Mouse (Mus musculus) hindbrain, embryonic 13.5 days (tissue): ENCODE results near the gene Rabepk. TPM values are rescaled to one million over a fixed set of nuclear protein-coding genes. Genes with fewer than 3 reads are reported as not detected.
A peak's percentile ranks its signal among the peaks of the same experiment; 100 is the strongest.

Experiments used
- ATAC-seq: fragments of 200-750 bp; cut with Nextera tagmentation; 2 replicates; pipeline ENCODE4 v1.8.0; 2017; ENCODE audit warnings: moderate TSS enrichment; ENCODE audit not compliant: low FRiP score
- H3K27ac ChIP-seq: fragments of 300-500 bp; sonication (generic); 2 replicates; pipeline ENCODE4 v1.5.1; 2015; ENCODE audit warnings: inconsistent platforms, mild to moderate bottlenecking, moderate library complexity
- H3K27me3 ChIP-seq: fragments of 300-500 bp; sonication (generic); 2 replicates; pipeline ENCODE4 v1.6.1; 2015; ENCODE audit warnings: mild to moderate bottlenecking, inconsistent platforms
- H3K36me3 ChIP-seq: fragments of 300-500 bp; sonication (generic); 2 replicates; pipeline ENCODE4 v1.6.1; 2015; ENCODE audit warnings: mild to moderate bottlenecking, inconsistent platforms
- H3K4me1 ChIP-seq: fragments of 300-500 bp; sonication (generic); replicated peaks from 2 replicates; pipeline ENCODE4 v1.6.1; 2015; ENCODE audit warnings: inconsistent platforms
- H3K4me2 ChIP-seq: fragments of 300-500 bp; sonication (generic); 2 replicates; pipeline ENCODE4 v1.6.1; 2015; ENCODE audit warnings: inconsistent platforms, mild to moderate bottlenecking, moderate library complexity
- H3K4me3 ChIP-seq: fragments of 300-500 bp; sonication (generic); 2 replicates; pipeline ENCODE4 v1.5.1; 2015; ENCODE audit warnings: mild to moderate bottlenecking, inconsistent platforms
- H3K9ac ChIP-seq: fragments of 300-500 bp; sonication (generic); 2 replicates; pipeline ENCODE4 v1.6.1; 2015; ENCODE audit warnings: mild to moderate bottlenecking, inconsistent platforms
- H3K9me3 ChIP-seq: fragments of 300-500 bp; sonication (generic); 2 replicates; pipeline ENCODE4 v1.6.1; 2016; ENCODE audit warnings: inconsistent platforms
- WGBS: fragments of 180-500 bp; shearing (Covaris S2); methylation state at CpG from one replicate; pipeline ENCODE4 v1.1.7; 2015; 5-methylcytosine and 5-hydroxymethylcytosine counted together
- polyA plus RNA-seq: library from polyadenylated mRNA; unstranded; fragments of >200 nt; fragmentation: Nextera tagmentation; extraction: Ambion mirVana; gene quantifications from 2 replicates; pipeline ENCODE4 v1.2.1, GENCODE M21; 2015

The Rabepk gene
- polyA plus RNA-seq, 1 experiment from 2014 or later = 28.2 TPM

GRCm38 (mm10) chr2:34753811-34754550 lies 45.7 kb downstream of the Rabepk start:
- H3K4me1 ChIP-seq = peaks cover 31% of the 10 kb centered on the region
- peak overlapping the region; percentile 97 for H3K9ac ChIP-seq
- no peaks in the 10 kb centered on the region for H3K9me3 ChIP-seq
- H3K27me3 ChIP-seq = no peaks in the 10 kb centered on the region
- H3K36me3 ChIP-seq = no peaks in the 10 kb centered on the region
- peak; percentile 94 for ATAC-seq
- H3K4me2 ChIP-seq = peak overlapping the region; percentile 68
- H3K4me3 ChIP-seq = peak overlapping the region; percentile 95
- peak overlapping the region; percentile 98 for H3K27ac ChIP-seq
- WGBS = under 1% methylated on average over 91 of the region's 106 CpGs

- no peak for ATAC-seq
- H3K27ac ChIP-seq = no peak overlapping the region
- H3K4me2 ChIP-seq = no peak overlapping the region
- 84% methylated on average over 2 of the region's 2 CpGs for WGBS
- no peak overlapping the region for H3K4me3 ChIP-seq
- H3K9ac ChIP-seq = no peak overlapping the region
- H3K4me1 ChIP-seq = peaks cover 30% of the 10 kb centered on the region
- H3K36me3 ChIP-seq = peaks cover 3% of the 10 kb centered on the region
- no peaks in the 10 kb centered on the region for H3K9me3 ChIP-seq
- H3K27me3 ChIP-seq = no peaks in the 10 kb centered on the region
These were observed 49.5 kb downstream of the Rabepk start for GRCm38 (mm10) chr2:34750245-34750644.

DNA sequence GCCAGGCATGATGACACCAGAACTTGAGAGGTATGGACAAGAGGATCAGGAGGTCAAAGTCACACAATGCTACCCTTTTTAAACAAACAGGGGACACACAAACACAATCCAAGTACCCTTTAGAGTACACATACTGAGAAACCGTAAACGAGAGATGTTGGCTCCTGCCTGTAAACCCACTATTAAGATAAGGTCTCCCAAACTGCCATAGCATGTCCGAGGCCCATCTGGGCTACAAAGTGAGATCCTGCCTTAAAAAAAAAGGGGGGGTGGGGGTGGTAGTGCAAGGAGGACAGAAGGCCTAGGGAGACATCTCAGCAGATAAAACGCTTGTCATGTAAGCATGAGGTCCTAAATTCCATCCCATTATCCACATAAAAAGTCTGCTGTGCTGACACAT lies 51.2 kb downstream of the Rabepk start:
- Histone ChIP-seq H3K27me3 (no peaks in the 10 kb centered on the region), H3K36me3 (peaks cover 9% of the 10 kb centered on the region), H3K4me1 (peaks cover 25% of the 10 kb centered on the region), H3K27ac (no peak overlapping the region), H3K9me3 (no peaks in the 10 kb centered on the region), H3K9ac (no peak overlapping the region), H3K4me2 (no peak overlapping the region), H3K4me3 (no peak overlapping the region)
- 97% methylated on average over 4 of the region's 4 CpGs for WGBS
- ATAC-seq = no peak

DNA sequence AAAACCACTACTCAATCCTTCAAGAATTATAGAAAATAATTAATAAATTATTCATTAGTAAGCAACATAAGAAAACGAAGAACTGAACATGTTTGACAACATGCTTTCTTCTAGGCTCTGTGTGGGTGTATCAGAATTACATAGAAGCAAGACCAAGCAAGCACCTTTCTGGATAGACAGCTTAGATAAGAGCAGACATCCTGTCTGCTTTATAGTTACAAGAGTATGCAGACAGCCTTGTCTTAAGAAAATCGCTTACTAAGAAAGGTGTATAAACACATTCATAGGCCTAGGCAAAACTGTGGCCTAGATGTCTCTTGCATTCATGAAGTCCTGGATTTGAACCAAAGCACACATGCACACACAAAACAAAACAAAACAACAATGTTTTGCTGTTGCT lies 54.0 kb downstream of the Rabepk start:
- H3K4me3 ChIP-seq = no peak overlapping the region
- peaks cover 17% of the 10 kb centered on the region for H3K36me3 ChIP-seq
- H3K9ac ChIP-seq = no peak overlapping the region
- no peak overlapping the region for H3K4me2 ChIP-seq
- H3K4me1 ChIP-seq = peaks cover 3% of the 10 kb centered on the region; the same call in 1 of the 2 replicates
- no peaks in the 10 kb centered on the region for H3K9me3 ChIP-seq
- no peak overlapping the region for H3K27ac ChIP-seq
- 98% methylated on average over 2 of the region's 2 CpGs for WGBS
- no peak for ATAC-seq
- no peaks in the 10 kb centered on the region for H3K27me3 ChIP-seq

DNA sequence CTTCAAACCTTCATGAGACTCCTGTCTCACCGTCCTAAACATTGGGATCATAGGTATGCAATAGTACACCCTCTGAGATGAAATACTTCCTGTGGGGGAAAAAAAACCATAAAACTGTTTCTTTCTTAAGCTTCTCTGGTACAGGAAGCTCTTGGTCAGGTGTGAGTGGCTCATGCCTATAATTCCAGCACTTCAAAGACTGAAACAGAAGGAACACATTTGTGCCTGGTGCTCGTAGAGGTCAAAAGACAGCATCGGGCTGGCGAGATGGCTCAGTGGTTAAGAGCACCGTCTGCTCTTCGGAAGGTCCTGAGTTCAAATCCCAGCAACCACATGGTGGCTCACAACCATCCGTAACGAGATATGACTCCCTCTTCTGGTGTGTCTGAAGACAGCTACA lies 55.2 kb downstream of the Rabepk start:
- WGBS = 92% methylated on average over 8 of the region's 8 CpGs
- H3K9me3 ChIP-seq = no peaks in the 10 kb centered on the region
- H3K4me1 ChIP-seq = no peaks in the 10 kb centered on the region
- H3K27ac ChIP-seq = no peak overlapping the region
- peaks cover 17% of the 10 kb centered on the region for H3K36me3 ChIP-seq
- no peak overlapping the region for H3K4me2 ChIP-seq
- H3K9ac ChIP-seq = no peak overlapping the region
- no peak overlapping the region for H3K4me3 ChIP-seq
- no peaks in the 10 kb centered on the region for H3K27me3 ChIP-seq
- ATAC-seq = no peak

DNA sequence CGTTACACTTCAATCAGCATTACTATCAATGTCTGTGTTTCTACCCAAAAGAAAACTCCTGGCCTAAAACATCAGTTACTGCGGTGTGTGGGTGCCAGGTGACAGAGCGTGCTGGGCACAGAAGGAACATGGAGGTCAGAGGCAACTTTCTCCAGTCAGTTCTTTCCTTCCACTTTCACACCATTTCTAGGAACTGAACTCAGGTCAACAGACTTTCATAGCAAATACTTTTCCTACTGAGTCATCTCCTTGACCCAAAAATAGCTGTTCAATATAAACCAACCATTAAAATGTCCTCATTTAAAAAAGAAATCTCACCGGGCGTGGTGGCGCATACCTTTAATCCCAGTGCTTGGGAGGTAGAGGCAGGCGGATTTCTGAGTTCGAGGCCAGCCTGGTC lies 57.0 kb downstream of the Rabepk start:
- Histone ChIP-seq H3K9me3 (no peaks in the 10 kb centered on the region), H3K9ac (no peak overlapping the region), H3K36me3 (peaks cover 17% of the 10 kb centered on the region), H3K4me3 (no peak overlapping the region), H3K27ac (no peak overlapping the region), H3K4me1 (no peaks in the 10 kb centered on the region), H3K4me2 (no peak overlapping the region), H3K27me3 (no peaks in the 10 kb centered on the region)
- no peak for ATAC-seq
- WGBS = 95% methylated on average over 8 of the region's 8 CpGs

GRCm38 (mm10) chr2:34741390-34742159 lies 58.1 kb downstream of the Rabepk start:
- no peak overlapping the region for H3K4me2 ChIP-seq
- no peak overlapping the region for H3K27ac ChIP-seq
- WGBS = 93% methylated on average over 12 of the region's 12 CpGs
- peaks cover 17% of the 10 kb centered on the region for H3K36me3 ChIP-seq
- no peaks in the 10 kb centered on the region for H3K4me1 ChIP-seq
- no peaks in the 10 kb centered on the region for H3K27me3 ChIP-seq
- H3K4me3 ChIP-seq = no peak overlapping the region
- no peak for ATAC-seq
- H3K9ac ChIP-seq = no peak overlapping the region
- no peaks in the 10 kb centered on the region for H3K9me3 ChIP-seq

- Histone ChIP-seq H3K27ac (no peak overlapping the region), H3K9me3 (no peaks in the 10 kb centered on the region), H3K9ac (no peak overlapping the region), H3K36me3 (peaks cover 15% of the 10 kb centered on the region), H3K4me2 (no peak overlapping the region), H3K4me3 (no peak overlapping the region), H3K4me1 (no peaks in the 10 kb centered on the region), H3K27me3 (no peaks in the 10 kb centered on the region)
- no peak for ATAC-seq
- WGBS = 96% methylated on average over 1 of the region's 1 CpGs
These were observed 59.9 kb downstream of the Rabepk start for GRCm38 (mm10) chr2:34739684-34740391.

- no peak overlapping the region for H3K4me3 ChIP-seq
- no peaks in the 10 kb centered on the region for H3K4me1 ChIP-seq
- no peak for ATAC-seq
- no peaks in the 10 kb centered on the region for H3K9me3 ChIP-seq
- no peaks in the 10 kb centered on the region for H3K27me3 ChIP-seq
- H3K9ac ChIP-seq = no peak overlapping the region
- no peak overlapping the region for H3K27ac ChIP-seq
- H3K4me2 ChIP-seq = no peak overlapping the region
- H3K36me3 ChIP-seq = peaks cover 11% of the 10 kb centered on the region
- 69% methylated on average over 1 of the region's 1 CpGs for WGBS
These were observed 61.8 kb downstream of the Rabepk start for GRCm38 (mm10) chr2:34737911-34738310.

- Histone ChIP-seq H3K27me3 (no peaks in the 10 kb centered on the region), H3K9ac (no peak overlapping the region), H3K4me2 (no peak overlapping the region), H3K27ac (no peak overlapping the region), H3K9me3 (no peaks in the 10 kb centered on the region), H3K4me1 (no peaks in the 10 kb centered on the region), H3K36me3 (peaks cover 4% of the 10 kb centered on the region; the same call in 1 of the 2 replicates), H3K4me3 (no peak overlapping the region)
- no peak for ATAC-seq
- WGBS = 83% methylated on average over 1 of the region's 1 CpGs
These were observed 63.1 kb downstream of the Rabepk start for GRCm38 (mm10) chr2:34736626-34737025.
